Mouse (Mus musculus) c-Kit-positive CD71-positive TER-119-negative erythroid progenitor cells, embryonic 14.5 days (primary cell): ENCODE results near the gene Olfr1053.
"Not testable (repeated sequence)": the region's sequence is repeated elsewhere in the genome, so short reads cannot be mapped to it uniquely, and the experiment has no call there.

Experiments
- DNase-seq: peaks from one replicate; pipeline ENCODE4 v3.0.0-alpha.2; 2013; ENCODE audit warnings: low read depth

The Olfr1053 gene

DNA sequence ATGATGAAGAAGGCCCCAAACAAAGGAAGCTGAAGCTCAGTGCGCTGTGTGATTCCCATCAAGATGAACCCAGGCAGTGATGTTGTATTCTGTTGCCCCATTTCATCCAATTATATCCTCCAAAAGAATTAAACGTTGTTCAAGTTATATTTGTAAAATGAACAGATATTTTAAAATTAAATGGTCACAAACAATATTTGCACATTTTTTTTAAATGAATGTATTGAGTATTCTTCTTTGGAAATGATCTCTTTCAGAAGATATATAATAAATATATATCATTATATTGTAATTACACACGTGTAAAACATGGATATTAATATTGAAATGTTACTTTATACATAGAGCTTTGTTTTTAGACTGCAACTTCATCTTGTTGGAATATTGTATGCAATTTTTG, at the start of gene Olfr1053:
Gene Olfr1053, minus strand, starts transcription at position 101 of the 400 bp plus-strand sequence.
- no peak for DNase-seq

DNA sequence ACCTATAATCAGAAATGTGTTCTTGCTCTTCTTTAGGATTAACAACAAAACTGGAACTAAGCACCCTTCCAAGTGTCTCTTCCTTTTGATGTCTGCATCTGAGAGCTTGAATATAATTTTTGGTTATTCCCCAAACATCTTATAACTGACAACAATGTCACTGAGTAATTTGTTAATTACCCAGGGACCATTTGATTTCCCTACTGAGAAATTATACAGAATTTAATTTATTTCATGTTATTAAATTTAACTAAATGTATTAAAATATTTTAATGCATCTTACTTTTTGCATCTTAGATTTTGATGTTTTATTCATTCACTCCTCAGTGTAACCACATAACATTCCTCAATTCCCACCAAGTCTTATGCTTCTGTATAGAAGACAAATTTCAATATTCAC, 47.3 kb upstream of the Olfr1053 start, which contains the start of gene Olfr1056:
Gene Olfr1056, minus strand, starts transcription at position 101 of the 400 bp plus-strand sequence.
- no peak for DNase-seq

DNA sequence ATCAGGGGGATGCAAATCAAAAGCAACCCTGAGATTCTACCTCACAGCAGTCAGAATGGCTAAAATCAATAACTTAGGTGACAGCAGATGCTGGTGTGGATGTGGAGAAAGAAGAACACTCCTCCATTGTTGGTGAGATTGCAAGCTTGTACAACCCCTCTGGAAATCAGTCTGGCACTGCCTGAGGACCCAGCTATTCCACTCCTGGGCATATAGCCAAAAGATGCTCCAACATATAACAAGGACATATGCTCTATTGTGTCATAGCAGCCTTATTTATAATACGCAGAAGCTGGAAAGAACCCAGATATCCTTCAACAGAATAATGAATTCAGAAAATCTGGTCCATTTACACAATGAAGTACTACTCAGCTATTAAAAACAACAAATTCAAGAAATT, 36.7 kb upstream of the Olfr1053 start:
- DNase-seq = not testable (repeated sequence)

DNA sequence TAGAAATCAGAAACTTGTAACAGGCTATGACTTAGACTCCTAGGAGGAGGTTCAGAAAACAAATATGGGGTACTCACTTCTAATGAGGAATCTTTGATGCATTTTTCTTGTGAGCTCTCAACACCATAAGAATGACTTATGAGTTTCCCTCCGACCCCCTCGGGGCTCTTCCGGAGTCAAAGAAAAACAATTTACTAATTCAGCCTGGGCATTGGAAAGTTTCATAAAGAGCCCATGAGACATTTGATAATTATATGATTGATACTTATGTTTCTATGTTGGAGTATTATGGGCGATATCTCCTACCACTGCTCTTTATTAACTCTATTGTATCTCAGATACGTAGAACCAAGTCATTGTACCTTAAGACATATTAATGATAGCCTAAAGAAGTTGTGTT, 35.1 kb upstream of the Olfr1053 start, which contains the start of gene Olfr1055:
Gene Olfr1055, minus strand, starts transcription at position 101 of the 400 bp plus-strand sequence.
- DNase-seq = no peak

DNA sequence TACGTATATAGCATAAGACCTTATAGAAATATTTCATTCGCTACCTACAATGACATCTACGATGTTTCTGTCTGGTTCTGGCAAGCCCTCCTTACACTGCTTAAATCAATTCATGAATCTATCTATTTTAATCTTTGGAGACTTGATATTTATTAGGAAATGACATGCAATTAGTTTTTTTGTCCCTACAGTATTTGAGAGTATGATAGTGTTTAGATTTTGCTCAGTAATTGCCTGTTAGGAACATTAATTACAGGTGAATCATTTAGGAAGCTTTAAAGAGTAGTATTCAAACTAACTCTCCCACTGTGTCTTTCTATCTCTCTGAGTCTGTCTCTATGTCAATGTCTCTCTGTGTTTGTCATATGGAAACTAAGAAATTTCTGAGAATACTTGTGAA, 20.2 kb upstream of the Olfr1053 start, which contains the start of gene Olfr1054:
Gene Olfr1054, minus strand, starts transcription at position 101 of the 400 bp plus-strand sequence.
- DNase-seq = no peak

DNA sequence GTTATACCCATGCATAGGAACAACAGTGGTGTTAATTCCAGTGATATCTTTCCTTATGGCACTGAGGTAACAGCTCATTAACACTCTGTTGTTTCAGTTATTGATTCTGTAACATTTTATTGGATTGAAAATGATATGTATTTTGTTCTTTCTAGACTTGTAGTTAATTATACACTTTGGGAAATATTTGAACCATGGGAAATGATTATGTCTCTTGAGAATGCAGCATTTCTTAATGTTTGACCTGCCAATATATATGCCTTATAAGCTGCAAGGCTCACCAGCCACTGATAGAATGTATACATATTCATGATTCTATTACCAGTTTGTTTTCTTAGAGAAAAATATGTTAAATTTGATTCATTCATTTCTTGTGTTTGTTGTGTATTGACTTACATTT, 22.9 kb downstream of the Olfr1053 start, which contains the start of gene Olfr1052:
Gene Olfr1052, plus strand, starts transcription at position 301 of the 400 bp plus-strand sequence.
- no peak for DNase-seq

DNA sequence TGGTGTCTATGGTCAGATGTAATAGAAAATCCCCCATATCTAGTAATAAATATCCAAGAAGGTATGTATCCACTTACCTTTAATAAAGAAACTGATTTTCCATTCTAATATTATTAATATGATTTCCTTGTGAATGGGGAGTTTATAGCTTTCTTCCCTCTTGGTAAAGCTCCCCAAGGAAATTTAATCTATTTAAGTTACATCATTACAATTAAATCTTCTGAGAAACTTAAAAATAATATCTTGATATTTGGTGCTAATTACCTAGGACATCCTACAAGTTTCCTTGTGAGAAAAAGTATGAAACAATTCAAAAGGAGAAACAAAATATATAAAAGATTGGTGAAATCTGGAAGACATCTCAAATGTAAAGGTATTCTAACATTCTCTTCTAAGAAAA, 36.1 kb downstream of the Olfr1053 start, which contains the start of gene Olfr1051:
Gene Olfr1051, minus strand, starts transcription at position 101 of the 400 bp plus-strand sequence.
- DNase-seq = not testable (repeated sequence)
